Mouse (Mus musculus): ENCODE measurements around the gene Ak4.
"Not testable (repeated sequence)": the region's sequence is repeated elsewhere in the genome, so short reads cannot be mapped to it uniquely, and the experiment has no call there.

The Ak4 gene

GRCm38 (mm10) chr4:101424495-101424894 lies 5.4 kb downstream of the Ak4 start:
- DNase-seq: no peak

- DNase-seq: no peak
Observed at GRCm38 (mm10) chr4:101425119-101425518, 6.0 kb downstream of the Ak4 start.

GRCm38 (mm10) chr4:101425666-101426065 lies 6.6 kb downstream of the Ak4 start:
- DNase-seq: no peak

GRCm38 (mm10) chr4:101426566-101426965 lies 7.5 kb downstream of the Ak4 start:
- DNase-seq: no peak

- no peak for DNase-seq
Observed at GRCm38 (mm10) chr4:101427886-101428680, 9.0 kb downstream of the Ak4 start.

GRCm38 (mm10) chr4:101429073-101429472 lies 10.0 kb downstream of the Ak4 start:
- no peak for DNase-seq

- DNase-seq: no peak
Observed at GRCm38 (mm10) chr4:101430000-101430399, 10.9 kb downstream of the Ak4 start.

GRCm38 (mm10) chr4:101436761-101437512 lies 17.9 kb downstream of the Ak4 start:
- DNase-seq: no peak

GRCm38 (mm10) chr4:101438271-101438670 lies 19.2 kb downstream of the Ak4 start:
- DNase-seq: no peak

- DNase-seq: peak; percentile 92
Observed at GRCm38 (mm10) chr4:101439738-101440389, 20.8 kb downstream of the Ak4 start.

- DNase-seq: no peak
Observed at GRCm38 (mm10) chr4:101442791-101443190, 23.7 kb downstream of the Ak4 start.

GRCm38 (mm10) chr4:101443419-101443991 lies 24.4 kb downstream of the Ak4 start:
- DNase-seq: no peak

- no peak for DNase-seq
Observed at GRCm38 (mm10) chr4:101445660-101446059, 26.6 kb downstream of the Ak4 start.

GRCm38 (mm10) chr4:101446606-101447005 lies 27.5 kb downstream of the Ak4 start:
- DNase-seq: not testable (repeated sequence)

GRCm38 (mm10) chr4:101448701-101449100 lies 29.6 kb downstream of the Ak4 start:
- no peak for DNase-seq

- DNase-seq: peak; percentile 32
Observed at GRCm38 (mm10) chr4:101449344-101449743, 30.3 kb downstream of the Ak4 start.

- DNase-seq: peak; percentile 32
Observed at GRCm38 (mm10) chr4:101450150-101450780, 31.2 kb downstream of the Ak4 start.

GRCm38 (mm10) chr4:101451089-101451488 lies 32.0 kb downstream of the Ak4 start:
- no peak for DNase-seq

GRCm38 (mm10) chr4:101452829-101453228 lies 33.8 kb downstream of the Ak4 start:
- DNase-seq: no peak

- no peak for DNase-seq
Observed at GRCm38 (mm10) chr4:101457176-101457575, 38.1 kb downstream of the Ak4 start.

GRCm38 (mm10) chr4:101458341-101458740 lies 39.3 kb downstream of the Ak4 start:
- peak; percentile 78 for DNase-seq

GRCm38 (mm10) chr4:101459358-101459757 lies 40.3 kb downstream of the Ak4 start:
- DNase-seq: no peak

GRCm38 (mm10) chr4:101460114-101460513 lies 41.0 kb downstream of the Ak4 start:
- DNase-seq: no peak

Data from lung, postnatal 36 days (tissue).